Mouse (Mus musculus): ENCODE measurements around the gene Ptprm.

The Ptprm gene

GRCm38 (mm10) chr17:67136876-67137275, 217.4 kb downstream of the Ptprm start:
- DNase-seq (ENCODE audit: low spot score): no peak

- DNase-seq (ENCODE audit: low spot score): no peak
Observed at GRCm38 (mm10) chr17:67136421-67136820, 217.8 kb downstream of the Ptprm start.

- no peak for DNase-seq (ENCODE audit: low spot score)
Observed at GRCm38 (mm10) chr17:67134235-67134634, 220.0 kb downstream of the Ptprm start.

- DNase-seq (ENCODE audit: low spot score): no peak
Observed at GRCm38 (mm10) chr17:67133440-67134103, 220.7 kb downstream of the Ptprm start.

GRCm38 (mm10) chr17:67133026-67133425, 221.2 kb downstream of the Ptprm start:
- DNase-seq (ENCODE audit: low spot score): no peak

GRCm38 (mm10) chr17:67127530-67127929, 226.7 kb downstream of the Ptprm start:
- DNase-seq (ENCODE audit: low spot score): no peak

GRCm38 (mm10) chr17:67125596-67125995, 228.7 kb downstream of the Ptprm start:
- no peak for DNase-seq (ENCODE audit: low spot score)

- no peak for DNase-seq (ENCODE audit: low spot score)
Observed at GRCm38 (mm10) chr17:67124294-67124693, 230.0 kb downstream of the Ptprm start.

- no peak for DNase-seq (ENCODE audit: low spot score)
Observed at GRCm38 (mm10) chr17:67123722-67124121, 230.5 kb downstream of the Ptprm start.

- DNase-seq (ENCODE audit: low spot score): no peak
Observed at GRCm38 (mm10) chr17:67120863-67121262, 233.4 kb downstream of the Ptprm start.

- DNase-seq (ENCODE audit: low spot score): no peak
Observed at GRCm38 (mm10) chr17:67118676-67119340, 235.4 kb downstream of the Ptprm start.

- DNase-seq (ENCODE audit: low spot score): no peak
Observed at GRCm38 (mm10) chr17:67114842-67115241, 239.4 kb downstream of the Ptprm start.

- no peak for DNase-seq (ENCODE audit: low spot score)
Observed at GRCm38 (mm10) chr17:67112679-67113078, 241.6 kb downstream of the Ptprm start.

- no peak for DNase-seq (ENCODE audit: low spot score)
Observed at GRCm38 (mm10) chr17:67106176-67106575, 248.1 kb downstream of the Ptprm start.

GRCm38 (mm10) chr17:67102051-67102450, 252.2 kb downstream of the Ptprm start:
- no peak for DNase-seq (ENCODE audit: low spot score)

GRCm38 (mm10) chr17:67090997-67091396, 263.3 kb downstream of the Ptprm start:
- no peak for DNase-seq (ENCODE audit: low spot score)

GRCm38 (mm10) chr17:67090153-67090552, 264.1 kb downstream of the Ptprm start:
- DNase-seq (ENCODE audit: low spot score): no peak

- DNase-seq (ENCODE audit: low spot score): no peak
Observed at GRCm38 (mm10) chr17:67089611-67090010, 264.6 kb downstream of the Ptprm start.

- DNase-seq (ENCODE audit: low spot score): peak; percentile 11
Observed at GRCm38 (mm10) chr17:67087585-67087984, 266.7 kb downstream of the Ptprm start.

- DNase-seq (ENCODE audit: low spot score): no peak
Observed at GRCm38 (mm10) chr17:67086811-67087210, 267.4 kb downstream of the Ptprm start.

GRCm38 (mm10) chr17:67084501-67084900, 269.8 kb downstream of the Ptprm start:
- DNase-seq (ENCODE audit: low spot score): no peak

GRCm38 (mm10) chr17:67084093-67084492, 270.2 kb downstream of the Ptprm start:
- no peak for DNase-seq (ENCODE audit: low spot score)

- no peak for DNase-seq (ENCODE audit: low spot score)
Observed at GRCm38 (mm10) chr17:67079570-67079969, 274.7 kb downstream of the Ptprm start.

- DNase-seq (ENCODE audit: low spot score): no peak
Observed at GRCm38 (mm10) chr17:67073580-67073979, 280.7 kb downstream of the Ptprm start.

Data from retina, embryonic 14.5 days (tissue).